Mouse (Mus musculus) ovary, postnatal 36 days (tissue): ENCODE results near the gene Hspb7.

Experiments
- DNase-seq: peaks from one replicate; pipeline ENCODE4 v3.0.0; 2022; ENCODE audit warnings: low spot score, mixed read lengths

Gene Hspb7

DNA sequence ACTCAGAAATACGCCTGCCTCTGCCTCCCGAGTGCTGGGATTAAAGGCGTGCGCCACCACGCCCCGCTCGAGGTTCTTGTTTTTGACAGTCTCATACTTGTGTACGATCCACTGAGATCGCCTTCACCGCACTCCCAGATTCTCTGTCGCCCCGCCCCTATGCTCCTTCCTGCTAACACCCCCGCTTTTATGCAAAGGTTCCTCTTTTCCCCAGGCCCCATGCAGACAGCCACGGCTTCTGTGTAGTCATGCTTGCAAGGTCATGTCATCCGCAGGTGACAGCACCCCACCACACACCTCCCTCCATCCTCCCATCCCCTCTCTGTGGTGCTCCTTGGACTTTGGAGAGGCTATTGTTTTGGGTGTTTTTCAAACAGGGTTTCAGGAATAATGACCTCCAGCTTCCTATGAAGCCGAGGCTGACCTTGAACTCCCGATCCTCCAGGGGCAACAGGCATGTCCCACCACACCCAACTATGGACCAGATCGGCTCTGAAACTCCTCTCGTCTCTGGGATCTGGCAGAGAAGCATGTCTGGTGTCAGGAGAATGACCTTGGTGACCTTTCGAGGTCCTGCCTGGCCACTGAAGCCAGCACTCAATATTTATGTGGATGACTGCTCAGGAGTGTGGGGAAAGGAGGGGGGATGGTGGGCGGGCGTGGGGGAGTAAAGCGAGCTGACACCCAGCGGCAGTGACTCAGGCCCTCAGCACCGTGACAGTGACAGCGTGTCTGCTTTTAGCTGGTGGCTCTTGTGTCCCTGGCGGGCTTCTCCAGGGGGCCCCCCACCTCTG is 984 bp upstream of the Hspb7 start:
- DNase-seq, result no peak

DNA sequence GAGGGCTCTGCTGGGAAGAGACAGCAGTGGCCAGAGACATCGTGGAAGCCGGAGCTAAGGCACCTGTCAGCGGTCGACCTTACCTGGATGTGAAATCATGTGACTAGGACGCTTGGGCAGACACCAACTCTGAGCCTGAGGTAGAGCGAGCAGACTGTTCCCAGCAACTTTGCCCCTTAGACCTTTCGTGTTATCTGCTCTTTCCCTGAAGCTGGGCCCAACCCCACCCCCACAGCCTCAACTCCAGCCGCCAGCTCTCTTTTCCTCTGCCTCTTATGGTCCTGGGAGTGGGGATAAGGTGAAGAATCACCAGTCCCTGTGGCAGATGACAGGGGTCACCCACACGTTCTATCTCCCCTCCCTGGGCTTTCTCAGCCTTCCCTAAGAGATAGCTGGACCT is 307 bp downstream of the Hspb7 start:
- no peak for DNase-seq

- peak; percentile 47 for DNase-seq
These were observed 844 bp downstream of the Hspb7 start for GRCm38 (mm10) chr4:141421423-141421822.

GRCm38 (mm10) chr4:141422841-141423240 is 2.3 kb downstream of the Hspb7 start:
- DNase-seq, result no peak

DNA sequence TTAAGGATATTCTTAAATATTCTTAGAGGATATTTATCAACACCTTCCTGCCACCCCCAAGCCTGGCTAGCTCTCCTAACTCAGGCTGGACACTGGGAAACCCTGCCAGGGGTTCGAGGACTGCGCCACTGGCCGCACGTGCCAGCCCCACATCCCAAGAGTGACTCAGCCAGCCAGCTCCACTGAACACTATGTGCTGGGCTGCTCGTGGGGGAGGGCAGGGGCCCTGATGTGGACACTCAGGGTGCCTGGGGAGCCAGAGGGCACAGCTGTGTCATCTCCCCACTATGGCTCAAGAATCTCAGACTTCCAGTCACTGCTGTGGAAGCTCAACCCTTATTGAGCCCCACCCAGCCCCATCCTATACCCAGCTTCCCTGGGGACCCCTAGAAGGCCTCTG is 2.7 kb downstream of the Hspb7 start:
- DNase-seq, result no peak

DNA sequence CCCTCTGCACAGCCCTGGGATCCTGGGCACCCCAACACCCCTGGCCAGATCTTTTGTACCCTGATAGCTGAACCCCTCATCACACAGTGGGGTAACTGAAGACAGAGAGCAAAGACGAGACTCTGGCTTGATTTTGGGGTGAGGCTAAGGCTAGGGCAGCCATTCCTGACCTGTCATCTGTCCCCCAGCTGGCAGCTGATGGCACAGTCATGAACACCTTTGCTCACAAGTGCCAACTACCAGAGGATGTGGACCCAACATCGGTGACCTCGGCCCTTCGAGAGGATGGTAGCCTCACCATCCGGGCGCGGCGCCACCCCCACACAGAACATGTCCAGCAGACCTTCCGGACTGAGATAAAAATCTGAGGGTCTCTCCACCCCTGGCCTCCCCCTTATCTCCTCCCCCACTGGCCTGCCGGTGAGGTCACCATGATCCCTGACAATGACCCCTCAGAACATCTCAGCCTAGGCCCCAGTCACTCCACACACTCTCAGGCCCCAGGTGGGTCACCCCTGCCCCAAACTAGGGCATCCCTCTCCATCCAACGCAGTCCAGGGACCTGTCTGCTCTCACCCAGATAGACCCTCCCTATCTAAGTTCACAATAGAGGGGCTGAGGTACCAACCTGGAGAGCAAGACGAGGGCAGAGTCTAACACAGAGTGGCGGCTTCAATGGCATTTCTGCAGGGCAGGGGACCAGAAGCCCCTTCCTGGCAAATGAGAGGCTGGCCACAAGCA is 3.3 kb downstream of the Hspb7 start:
- DNase-seq, result no peak

- DNase-seq, result no peak
These were observed 5.2 kb downstream of the Hspb7 start for GRCm38 (mm10) chr4:141425484-141426479.

DNA sequence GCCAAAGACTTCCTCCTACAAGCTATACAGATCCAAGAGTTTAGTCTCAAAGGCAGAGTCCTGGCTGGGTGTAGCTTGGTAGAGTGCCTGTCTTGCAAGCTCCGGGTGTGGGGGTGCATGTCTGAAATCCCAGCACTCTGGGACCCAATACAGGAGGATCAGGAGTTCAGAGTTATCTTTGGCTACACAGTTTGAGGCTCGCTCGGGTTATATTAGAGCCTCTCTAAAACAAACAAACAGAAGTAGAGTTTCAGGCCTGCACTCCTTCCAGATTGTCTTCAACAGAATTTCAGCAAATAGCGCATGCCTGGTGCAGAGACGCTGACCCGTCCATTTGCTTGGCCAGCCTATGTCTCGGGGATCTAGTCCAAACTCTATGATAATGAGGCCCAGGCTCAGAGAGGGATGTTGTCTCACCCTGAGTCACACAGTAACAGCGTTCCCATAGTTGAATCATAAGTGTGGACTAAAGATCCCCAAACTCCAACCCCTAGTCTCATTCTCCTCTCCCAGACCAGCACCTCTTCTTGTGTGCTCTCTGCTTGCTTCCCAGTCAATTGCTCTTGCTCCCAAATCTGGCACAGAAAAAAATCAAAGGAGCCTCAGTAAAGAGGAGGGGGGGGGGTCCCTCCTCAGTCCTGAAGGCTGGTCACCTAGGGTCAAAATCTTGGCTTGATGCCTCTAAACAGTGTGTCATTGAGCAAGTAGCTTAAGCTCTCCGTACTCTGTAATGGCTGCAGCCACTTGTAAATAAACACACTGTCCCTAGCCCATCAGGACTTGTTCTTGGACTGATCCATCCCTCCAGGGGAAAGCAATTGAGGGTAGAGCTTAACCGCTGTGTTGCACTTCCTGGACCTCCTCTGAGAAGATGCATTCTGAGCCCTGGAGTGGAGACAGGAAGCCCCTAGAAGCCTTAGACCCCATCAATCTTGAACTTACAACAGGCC is 6.5 kb downstream of the Hspb7 start:
- DNase-seq, result no peak

DNA sequence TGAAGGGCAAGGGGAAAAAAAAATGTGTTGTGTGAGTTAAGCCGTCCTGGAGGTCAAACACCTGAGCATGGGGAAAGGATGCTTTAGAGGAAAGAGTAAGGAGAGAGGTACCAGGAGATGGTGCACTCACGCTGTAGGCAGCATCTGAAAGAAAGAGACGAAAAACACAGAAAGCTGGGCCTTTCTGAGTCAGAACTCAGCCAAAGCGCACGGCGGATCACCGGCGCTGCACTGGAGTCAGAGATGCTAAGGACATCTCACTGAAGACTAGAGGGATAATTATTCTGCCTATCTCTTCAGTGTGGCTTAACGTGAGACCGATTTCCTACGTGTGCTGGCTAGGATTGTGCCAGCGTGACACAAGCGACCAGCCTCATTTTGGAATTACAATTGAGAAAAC is 7.3 kb downstream of the Hspb7 start:
- DNase-seq, result no peak

- DNase-seq, result no peak
These were observed 8.8 kb downstream of the Hspb7 start for GRCm38 (mm10) chr4:141429381-141429780.

DNA sequence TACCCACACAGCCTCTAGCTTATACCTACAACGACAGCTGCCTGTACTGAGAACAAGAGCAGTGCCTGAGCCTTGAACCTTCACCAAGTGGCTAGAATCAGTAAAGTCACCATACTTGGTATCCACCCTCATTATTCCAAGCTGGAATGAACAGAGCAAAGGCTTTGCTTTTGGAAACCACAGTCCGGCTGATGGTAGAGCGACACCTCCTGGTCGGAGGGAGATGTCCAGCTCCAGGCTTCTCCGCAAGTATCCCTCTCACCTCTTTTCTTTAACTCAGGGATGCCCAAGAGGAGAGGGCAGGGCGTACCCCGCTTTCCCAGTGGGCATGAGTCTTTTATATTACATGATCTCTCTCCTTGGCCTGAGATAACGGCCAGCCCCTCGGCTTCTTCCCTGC is 9.3 kb downstream of the Hspb7 start:
- no peak for DNase-seq

DNA sequence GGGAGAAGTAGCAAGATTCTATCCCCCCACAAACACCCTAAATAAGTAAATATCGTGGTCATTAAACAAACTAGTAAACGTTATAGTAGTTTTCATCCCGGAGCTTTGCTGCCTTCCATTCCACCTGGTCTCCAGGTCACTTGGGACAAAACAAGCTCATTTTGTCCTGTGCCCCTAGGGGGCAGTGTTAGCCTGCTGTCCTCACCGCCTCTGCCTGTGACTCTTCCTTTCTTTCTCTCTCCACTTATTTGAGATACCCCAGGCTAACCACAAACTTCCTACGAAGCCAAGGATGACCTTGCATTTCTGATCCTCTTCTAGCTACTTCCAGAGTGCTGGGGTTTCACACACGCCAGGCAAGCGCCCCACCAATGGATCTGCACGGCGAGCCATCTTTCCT is 10.4 kb downstream of the Hspb7 start:
- DNase-seq, result peak; percentile 65

DNA sequence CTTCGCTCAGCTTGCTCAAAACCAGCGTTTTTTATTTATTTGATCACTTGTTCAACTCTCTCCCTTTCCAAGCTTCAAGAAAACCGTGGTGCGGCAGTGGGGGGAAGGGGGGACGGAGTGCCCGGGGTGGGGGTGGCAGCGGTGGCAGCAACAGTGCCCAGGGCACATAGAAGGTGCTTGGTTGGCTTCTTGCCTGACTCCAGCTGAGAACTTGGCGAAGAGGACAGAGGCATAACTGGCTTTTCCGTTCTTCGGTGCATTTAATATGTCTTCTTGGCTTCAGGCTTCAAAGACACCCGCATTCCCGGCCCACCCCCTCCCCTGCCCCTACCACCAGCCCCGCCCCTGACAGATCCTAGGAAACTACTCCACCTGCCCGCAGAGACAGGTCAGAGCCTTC is 12.1 kb downstream of the Hspb7 start:
- DNase-seq, result no peak

DNA sequence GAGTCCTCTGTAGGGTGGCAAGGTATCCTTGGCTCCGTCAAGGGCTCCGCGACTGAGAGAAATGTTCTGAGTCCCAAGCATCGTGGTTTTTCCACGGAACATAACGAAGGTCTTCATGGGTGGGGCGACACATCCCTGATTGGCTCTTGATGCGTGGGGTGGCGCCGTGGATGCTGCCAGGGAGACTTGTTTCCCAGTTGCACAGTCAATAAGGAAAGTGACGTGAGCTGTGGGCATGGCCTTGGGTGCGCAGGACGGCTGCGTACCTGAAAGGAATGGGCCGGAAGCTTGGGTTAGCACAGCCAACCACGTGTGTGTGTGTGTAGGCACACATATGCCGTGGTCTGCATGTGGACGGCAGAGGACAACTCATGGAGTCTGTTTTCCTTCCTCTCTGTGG is 12.6 kb downstream of the Hspb7 start:
- DNase-seq, result no peak

DNA sequence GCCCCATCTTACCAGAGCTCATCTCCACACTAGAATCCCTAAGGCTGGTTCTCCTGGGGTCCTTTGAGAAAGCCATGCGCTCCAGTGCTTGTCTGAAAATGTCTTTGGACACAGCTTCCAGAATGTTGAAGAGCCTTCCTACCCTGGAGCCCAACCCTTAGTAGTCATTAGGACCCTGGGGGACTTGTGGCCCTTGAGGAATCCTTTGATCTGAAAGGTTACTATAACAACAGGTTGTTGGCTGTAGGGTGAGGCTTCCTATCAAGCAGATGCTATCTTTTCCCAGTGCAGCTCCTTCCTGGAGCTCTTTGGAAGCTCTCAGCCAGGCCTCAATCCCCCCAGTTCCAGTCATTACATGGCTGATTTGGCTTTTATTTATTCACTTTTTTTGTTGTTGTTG is 15.4 kb downstream of the Hspb7 start, which contains the start of gene Srarp:
Gene Srarp (minus strand): TSS at position 132 of the 400 bp plus-strand sequence.
- DNase-seq, result no peak

DNA sequence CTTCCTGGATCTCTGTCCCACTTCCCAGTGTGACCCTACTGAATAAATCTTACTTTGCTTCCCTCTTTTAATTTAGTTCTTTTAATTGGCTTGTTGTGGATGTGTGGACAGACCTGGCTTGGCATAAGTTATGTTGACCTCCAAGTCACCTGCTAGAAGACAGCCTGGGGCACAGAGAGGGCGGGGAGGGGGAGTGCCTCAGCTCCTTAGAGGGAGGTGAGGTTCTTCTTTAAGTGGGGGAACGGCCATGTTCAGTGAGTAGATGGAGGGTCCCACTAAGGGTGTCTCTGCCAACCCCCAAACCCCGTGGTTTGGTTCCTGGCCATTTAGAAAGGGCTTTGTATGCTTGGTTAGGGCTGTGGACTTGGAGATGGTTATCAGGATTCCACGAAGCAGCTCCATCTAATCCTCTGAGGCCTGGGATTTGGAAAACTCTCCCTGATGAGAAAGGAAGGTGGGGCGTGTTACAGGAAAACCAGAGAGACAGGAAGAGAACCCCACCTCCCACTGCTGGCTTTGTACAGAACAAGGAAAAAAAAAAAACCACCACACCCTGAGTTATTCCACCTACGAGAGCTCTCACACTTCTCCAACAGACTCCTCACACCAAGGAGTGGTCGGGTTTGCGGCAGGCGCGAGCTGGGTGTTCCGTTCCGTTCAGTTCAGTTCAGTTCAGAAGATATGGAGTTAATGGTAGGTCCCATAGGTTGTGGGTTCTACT is 18.7 kb downstream of the Hspb7 start:
- no peak for DNase-seq

- DNase-seq, result no peak
These were observed 20.3 kb downstream of the Hspb7 start for GRCm38 (mm10) chr4:141440877-141441276.

GRCm38 (mm10) chr4:141443641-141444429 is 23.3 kb downstream of the Hspb7 start:
- no peak for DNase-seq
